8 mouse cellular contexts compared by ENCODE assay signal in the genomic region with DNA sequence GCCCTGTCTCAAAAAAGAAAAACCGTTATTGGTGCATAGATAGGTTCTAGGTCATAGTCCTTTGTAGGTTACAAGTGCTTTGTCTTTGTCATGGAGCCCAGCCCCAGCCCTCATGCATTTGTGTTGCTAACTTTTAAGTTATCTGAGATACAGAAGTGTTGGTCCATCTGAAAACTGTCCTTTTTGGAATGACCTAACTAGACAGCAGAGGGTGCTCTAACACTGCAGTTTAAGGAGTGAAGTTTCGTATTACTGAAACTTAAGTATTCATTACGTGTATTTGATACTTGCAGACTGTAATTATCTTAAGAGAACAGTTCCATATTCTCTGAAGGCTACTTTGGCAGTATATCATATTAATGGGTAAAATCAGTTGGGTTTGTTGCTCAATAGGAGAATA. TPM values are rescaled to one million over a fixed set of nuclear protein-coding genes. Genes with fewer than 3 reads are reported as not detected.
DNase-seq lines count a peak whose midpoint lies in the region; ATAC-seq and TF ChIP-seq lines count a peak whose summit lies in the region.

No protein-coding gene starts in this region.

- no peak overlapping the region for H3K27ac ChIP-seq in hindbrain, embryonic 13.5 days
- no peak overlapping the region for H3K27ac ChIP-seq in hindbrain, embryonic 10.5 days
- no peak overlapping the region for H3K27ac ChIP-seq in thymus, adult 2 months (ENCODE audit: control insufficient read depth, insufficient read depth, low read length)
- no peak overlapping the region for H3K27ac ChIP-seq in lung, embryonic 14.5 days (ENCODE audit: low read depth)

- H3K4me2 ChIP-seq in hindbrain, embryonic 13.5 days: no peak overlapping the region
- H3K4me2 ChIP-seq in lung, embryonic 14.5 days: no peak overlapping the region

- WGBS in hindbrain, embryonic 13.5 days: 67% methylated on average over 3 of the region's 3 CpGs
- 66% methylated on average over 3 of the region's 3 CpGs for WGBS in hindbrain, embryonic 10.5 days
- WGBS in thymus, adult 2 months: 76% methylated on average over 3 of the region's 3 CpGs
- 46% methylated on average over 3 of the region's 3 CpGs for WGBS in lung, embryonic 14.5 days

- no peak for TF ChIP-seq POLR2A in thymus, adult 2 months (IDR thresholded peaks at IDR 0.05; ENCODE audit: control insufficient read depth, extremely low read depth, insufficient read depth, low read length, poor library complexity)

- H3K4me1 ChIP-seq in hindbrain, embryonic 13.5 days (replicated peaks): no peaks in the 10 kb centered on the region
- H3K4me1 ChIP-seq in hindbrain, embryonic 10.5 days (replicated peaks): no peaks in the 10 kb centered on the region
- no peaks in the 10 kb centered on the region for H3K4me1 ChIP-seq in thymus, adult 2 months (replicated peaks; ENCODE audit: control insufficient read depth, insufficient read depth, low read length)
- no peaks in the 10 kb centered on the region for H3K4me1 ChIP-seq in lung, embryonic 14.5 days (ENCODE audit: insufficient read depth)

- peaks cover 32% of the 10 kb centered on the region for H3K36me3 ChIP-seq in hindbrain, embryonic 13.5 days
- peaks cover 46% of the 10 kb centered on the region for H3K36me3 ChIP-seq in hindbrain, embryonic 10.5 days
- H3K36me3 ChIP-seq in thymus, adult 2 months (ENCODE audit: control insufficient read depth, insufficient read depth, low read length): peaks cover 16% of the 10 kb centered on the region
- peaks cover 29% of the 10 kb centered on the region for H3K36me3 ChIP-seq in lung, embryonic 14.5 days (ENCODE audit: insufficient read depth)

- no peak overlapping the region for H3K9ac ChIP-seq in hindbrain, embryonic 13.5 days
- H3K9ac ChIP-seq in lung, embryonic 14.5 days: no peak overlapping the region

- DNase-seq in hindbrain, embryonic 10.5 days (ENCODE audit: low spot score): no peak
- DNase-seq in thymus, adult 2 months: peak; percentile 22
- no peak for DNase-seq in thymus, postnatal 36 days
- DNase-seq in c-Kit-positive CD71-positive TER-119-positive erythroid progenitor cells, embryonic 14.5 days (ENCODE audit: low spot score): peak; percentile 29
- DNase-seq in lung, embryonic 14.5 days: peak; percentile 85
- DNase-seq in spleen, postnatal 10 days (ENCODE audit: low spot score in 2 of 2): no peak
- DNase-seq in urinary bladder, adult 18-20 months (ENCODE audit: low spot score in 2 of 2): no peak

- H3K27me3 ChIP-seq in hindbrain, embryonic 13.5 days: no peaks in the 10 kb centered on the region
- H3K27me3 ChIP-seq in hindbrain, embryonic 10.5 days (ENCODE audit: insufficient read depth, poor library complexity, severe bottlenecking): no peaks in the 10 kb centered on the region
- H3K27me3 ChIP-seq in thymus, adult 2 months (ENCODE audit: control insufficient read depth, insufficient read depth, low read length): no peaks in the 10 kb centered on the region
- H3K27me3 ChIP-seq in lung, embryonic 14.5 days (ENCODE audit: insufficient read depth, low read length): no peaks in the 10 kb centered on the region

- H3K4me3 ChIP-seq in hindbrain, embryonic 13.5 days: no peak overlapping the region
- H3K4me3 ChIP-seq in hindbrain, embryonic 10.5 days: no peak overlapping the region
- H3K4me3 ChIP-seq in thymus, adult 2 months (ENCODE audit: control insufficient read depth, insufficient read depth, low read length): no peak overlapping the region
- H3K4me3 ChIP-seq in lung, embryonic 14.5 days (ENCODE audit: low read depth, low read length): no peak overlapping the region

- TF ChIP-seq CTCF in thymus, adult 2 months (IDR thresholded peaks at IDR 0.05; ENCODE audit: borderline replicate concordance, control insufficient read depth, extremely low read depth, insufficient read depth, low read length, poor library complexity): no peak
- TF ChIP-seq CTCF in lung, embryonic 14.5 days (IDR thresholded peaks at IDR 0.05; ENCODE audit: low read depth): peak; percentile 72

- peak; percentile 39; the same call in 1 of the 2 replicates for ATAC-seq in hindbrain, embryonic 13.5 days (ENCODE audit: low FRiP score)
- peak; percentile 31; the same call in 1 of the 2 replicates for ATAC-seq in lung, embryonic 14.5 days (ENCODE audit: insufficient read depth)

- no peaks in the 10 kb centered on the region for H3K9me3 ChIP-seq in hindbrain, embryonic 13.5 days
- no peaks in the 10 kb centered on the region for H3K9me3 ChIP-seq in hindbrain, embryonic 10.5 days
- H3K9me3 ChIP-seq in lung, embryonic 14.5 days (ENCODE audit: low read depth, low read length): no peaks in the 10 kb centered on the region

RNA-seq across cellular contexts. Expression of a gene that starts 24.0 kb away (rescaled TPM):
- polyA plus RNA-seq in hindbrain, embryonic 13.5 days (2015; fragmentation: Nextera tagmentation; extraction: Ambion mirVana): 49.7 and 52.6 TPM in 2 replicates
- polyA plus RNA-seq in hindbrain, embryonic 10.5 days (2016; fragmentation: Nextera tagmentation; extraction: Ambion mirVana): 52.5 and 61.5 TPM in 2 replicates
- polyA plus RNA-seq in thymus, adult 2 months (2012; rRNA removed): 9.8 and 11.6 TPM in 2 replicates
- polyA plus RNA-seq in lung, embryonic 14.5 days (2014; fragmentation: Nextera tagmentation; extraction: Ambion mirVana): 52.0 and 52.6 TPM in 2 replicates

Comparison
In these comparisons a context has a peak if more than half of its experiments do, and no peak if none do; other contexts are left out.
1. DNase-seq: peak in thymus, adult 2 months (single experiment), c-Kit-positive CD71-positive TER-119-positive erythroid progenitor cells, embryonic 14.5 days (single experiment) and lung, embryonic 14.5 days (single experiment); none in hindbrain, embryonic 10.5 days (single experiment), thymus, postnatal 36 days (0 of 2), spleen, postnatal 10 days (0 of 2) and urinary bladder, adult 18-20 months (0 of 2).